Mouse (Mus musculus) E14TG2a.4 (cell line): Measurements from ENCODE around the gene Ripply3.

ENCODE experiments used
- CTCF ChIP-seq: conservative IDR thresholded peaks from 2 replicates; pipeline ENCODE4 v1.5.1; 2014; ENCODE audit warnings: low read length
- NANOG ChIP-seq: IDR thresholded peaks from 2 replicates; pipeline ENCODE4 v1.6.1; 2014; ENCODE audit warnings: borderline replicate concordance, low read length, mixed read lengths
- POU5F1 ChIP-seq: IDR thresholded peaks from 2 replicates; pipeline ENCODE4 v1.6.1; 2014; ENCODE audit warnings: low read length, borderline replicate concordance

DNA sequence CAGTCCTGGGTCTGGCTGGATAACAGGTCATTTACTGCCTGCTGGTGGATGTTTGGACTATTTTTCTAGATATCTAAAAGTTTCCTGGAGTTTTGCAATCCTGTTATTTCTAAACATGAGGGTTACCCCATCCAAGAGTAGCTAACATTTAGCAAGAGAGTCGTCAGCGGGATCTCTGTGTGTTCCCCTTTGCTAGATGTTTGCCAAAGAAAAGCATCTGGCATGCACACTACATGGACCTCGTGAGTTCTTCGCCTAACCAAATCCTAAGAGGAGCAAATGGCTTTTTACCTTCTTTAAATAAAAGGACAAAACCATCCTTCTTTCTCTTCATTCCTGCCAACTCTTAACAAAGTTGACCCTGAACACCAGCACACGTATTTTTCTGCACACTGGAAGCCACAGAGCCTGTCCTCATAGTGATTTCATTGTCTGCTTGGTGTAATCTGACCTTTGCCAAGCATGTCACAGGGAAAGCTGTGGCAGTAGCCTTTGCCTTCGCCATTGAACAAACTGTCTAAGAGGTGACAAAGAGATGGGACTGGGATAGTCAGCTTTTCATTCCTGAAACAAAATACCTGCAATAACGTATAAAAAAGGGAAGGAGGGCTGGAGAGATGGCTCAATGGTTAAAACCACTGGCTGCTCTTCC is 19.0 kb downstream of the Ripply3 start:
- TF ChIP-seq CTCF (no peak), NANOG (no peak), POU5F1 (no peak)
